Mouse (Mus musculus) heart, postnatal 0 days (tissue): ENCODE data around the gene Accs.

Experiments
- CTCF ChIP-seq: IDR thresholded peaks from 2 replicates; pipeline ENCODE4 v1.5.1; 2016; ENCODE audit warnings: antibody characterized with exemption, control low read depth, low read depth
- EP300 ChIP-seq: IDR thresholded peaks from 2 replicates; pipeline ENCODE4 v1.6.1; 2016; ENCODE audit warnings: antibody characterized with exemption, low read depth

DNA sequence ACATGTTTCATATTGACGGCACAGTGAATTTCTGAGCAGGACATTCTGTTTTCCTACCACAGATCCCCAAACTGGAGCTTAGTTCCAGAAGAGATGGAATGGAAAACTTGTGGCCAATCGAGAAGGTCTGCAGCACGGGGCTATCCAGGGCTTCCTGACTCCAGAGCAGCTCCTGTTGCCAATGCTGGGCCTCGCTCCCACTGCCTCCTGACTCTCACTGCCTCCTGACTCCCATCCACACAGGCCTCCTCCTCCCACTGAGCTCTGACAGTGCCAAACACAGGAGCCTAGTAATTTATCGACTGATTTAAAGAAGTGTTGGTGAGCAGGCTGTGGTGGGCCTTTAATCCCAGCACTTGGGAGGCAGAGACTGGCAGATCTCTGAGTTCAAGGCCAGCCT lies 41.7 kb downstream of the Accs start:
- TF ChIP-seq CTCF (no peak), EP300 (no peak)
